Mouse (Mus musculus) embryonic facial prominence, embryonic 14.5 days (tissue): ENCODE results near the gene Pop5. TPM values are rescaled to one million over a fixed set of nuclear protein-coding genes. Genes with fewer than 3 reads are reported as not detected.

ENCODE experiments used
- ATAC-seq: fragments of 200-750 bp; cut with Nextera tagmentation; 2 replicates; pipeline ENCODE4 v1.8.0; 2017; ENCODE audit warnings: low read depth, moderate number of reproducible peaks, moderate TSS enrichment
- DNase-seq: peaks from one replicate; pipeline ENCODE4 v3.0.0-alpha.2; 2015; ENCODE audit warnings: low spot score
- H3K27ac ChIP-seq: fragments of 300-500 bp; sonication (generic); replicated peaks from 2 replicates; pipeline ENCODE4 v1.5.1; 2014; ENCODE audit warnings: low read depth, mild to moderate bottlenecking, low read length, moderate library complexity
- H3K27me3 ChIP-seq: fragments of 300-500 bp; sonication (generic); replicated peaks from 2 replicates; pipeline ENCODE4 v1.6.1; 2014; ENCODE audit warnings: low read length; ENCODE audit not compliant: control insufficient read depth, insufficient read depth
- H3K36me3 ChIP-seq: fragments of 300-500 bp; sonication (generic); 2 replicates; pipeline ENCODE4 v1.6.1; 2014; ENCODE audit warnings: low read length, mixed read lengths; ENCODE audit not compliant: control insufficient read depth, insufficient read depth
- H3K4me1 ChIP-seq: fragments of 300-500 bp; sonication (generic); 2 replicates; pipeline ENCODE4 v1.6.1; 2014; ENCODE audit warnings: antibody characterized with exemption, low read length; ENCODE audit not compliant: control insufficient read depth, insufficient read depth
- H3K4me2 ChIP-seq: fragments of 300-500 bp; sonication (generic); 2 replicates; pipeline ENCODE4 v1.6.1; 2014; ENCODE audit warnings: low read depth, mild to moderate bottlenecking, low read length, moderate library complexity, mixed read lengths
- H3K4me3 ChIP-seq: fragments of 300-500 bp; sonication (generic); 2 replicates; pipeline ENCODE4 v1.5.1; 2014; ENCODE audit warnings: low read depth, mild to moderate bottlenecking, low read length
- H3K9ac ChIP-seq: fragments of 300-500 bp; sonication (generic); 2 replicates; pipeline ENCODE4 v1.6.1; 2014; ENCODE audit warnings: low read depth, mild to moderate bottlenecking, low read length, moderate library complexity, mixed read lengths
- H3K9me3 ChIP-seq: fragments of 300-500 bp; sonication (generic); 2 replicates; pipeline ENCODE4 v1.6.1; 2016; ENCODE audit warnings: low read length; ENCODE audit not compliant: control insufficient read depth
- WGBS: fragments of 180-500 bp; shearing (Covaris S2); extraction: QIAGEN DNeasy Blood & Tissue Kit; methylation state at CpG from one replicate; pipeline ENCODE4 v1.1.7; 2014; 5-methylcytosine and 5-hydroxymethylcytosine counted together
- polyA plus RNA-seq: library from polyadenylated mRNA; unstranded; fragments of >200 nt; fragmentation: Nextera tagmentation; extraction: Ambion mirVana; gene quantifications from 2 replicates; pipeline ENCODE4 v1.2.1, GENCODE M21; 2014

The Pop5 gene
- polyA plus RNA-seq, 1 experiment from 2014 or later: 95.5 TPM

DNA sequence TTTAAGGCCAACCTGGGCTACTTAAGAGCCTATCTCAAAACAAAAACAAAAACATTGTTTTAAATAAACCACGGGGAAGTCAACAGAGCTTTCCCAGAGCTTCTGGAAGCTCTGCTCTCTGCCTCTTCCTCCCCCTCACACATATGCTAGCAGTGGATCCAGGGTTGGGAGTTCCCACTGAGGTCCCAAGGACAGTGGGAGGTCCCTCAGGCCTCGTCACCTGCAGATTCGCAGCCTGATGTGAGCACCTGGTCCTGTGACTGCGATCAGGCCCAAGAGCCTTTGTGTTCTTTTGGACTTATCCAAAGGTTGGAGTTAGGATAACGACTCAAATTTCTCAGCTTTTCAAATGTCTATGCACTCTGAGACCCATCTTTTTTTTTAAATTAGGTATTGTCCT, 27.0 kb upstream of the Pop5 start:
- Histone ChIP-seq H3K27me3 (no peaks in the 10 kb centered on the region), H3K9ac (no peak overlapping the region), H3K36me3 (no peaks in the 10 kb centered on the region), H3K9me3 (no peaks in the 10 kb centered on the region), H3K4me3 (no peak overlapping the region), H3K4me1 (peaks cover 5% of the 10 kb centered on the region), H3K4me2 (no peak overlapping the region), H3K27ac (no peak overlapping the region)
- ATAC-seq (no peak), DNase-seq (no peak)
- 54% methylated on average over 5 of the region's 5 CpGs for WGBS

DNA sequence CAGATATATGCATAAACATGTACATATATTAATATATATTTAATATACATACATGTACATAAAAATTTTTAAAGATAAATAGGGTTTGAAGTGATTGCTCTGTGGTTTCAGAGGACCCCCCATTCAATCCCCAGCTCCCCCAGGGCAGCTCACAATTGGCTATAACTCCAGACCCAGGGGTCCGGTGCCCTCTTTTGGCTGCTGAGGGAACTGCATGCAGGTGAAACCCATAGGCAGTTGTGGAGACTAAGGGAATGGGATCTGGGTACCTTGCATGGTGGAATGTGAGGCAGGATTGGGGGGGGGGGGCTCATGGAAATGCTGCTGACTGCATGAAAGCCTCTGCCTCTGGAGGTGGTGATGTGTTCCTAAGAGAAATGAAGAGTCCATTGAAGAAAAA, 25.3 kb upstream of the Pop5 start:
- Histone ChIP-seq H3K36me3 (no peaks in the 10 kb centered on the region), H3K4me1 (peaks cover 2% of the 10 kb centered on the region; the same call in 1 of the 2 replicates), H3K9ac (no peak overlapping the region), H3K4me2 (no peak overlapping the region), H3K9me3 (no peaks in the 10 kb centered on the region), H3K4me3 (no peak overlapping the region), H3K27me3 (0 out of 2 replicates have a peak, but pooled peaks cover 2% of the 10 kb centered on the region), H3K27ac (no peak overlapping the region)
- ATAC-seq: no peak
- 0% methylated on average over 1 of the region's 1 CpGs for WGBS
- DNase-seq: no peak

DNA sequence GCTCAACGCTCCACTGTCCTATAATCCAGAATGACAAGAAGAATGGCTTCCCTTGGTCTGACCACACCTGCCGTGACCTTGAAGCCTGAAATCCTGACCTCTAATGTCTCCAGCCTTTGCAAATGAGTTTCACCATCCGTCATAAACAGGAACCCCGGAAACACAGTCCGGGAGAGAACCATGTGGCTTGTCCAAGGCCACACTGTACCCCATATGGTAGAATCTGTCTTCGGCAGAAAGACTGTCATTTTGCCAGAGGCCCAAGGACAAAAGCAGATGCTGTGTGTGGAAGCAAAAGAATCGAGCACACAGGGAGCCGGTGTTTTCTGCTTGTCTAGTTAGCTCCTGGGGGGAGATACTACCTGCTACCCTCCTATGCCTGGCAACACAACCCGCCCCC, 23.2 kb upstream of the Pop5 start:
- DNase-seq (no peak), ATAC-seq (no peak)
- no peaks in the 10 kb centered on the region for H3K36me3 ChIP-seq
- 73% methylated on average over 9 of the region's 9 CpGs for WGBS
- H3K4me2 ChIP-seq: no peak overlapping the region
- no peak overlapping the region for H3K27ac ChIP-seq
- H3K4me1 ChIP-seq: peaks cover 6% of the 10 kb centered on the region; the same call in 1 of the 2 replicates
- no peak overlapping the region for H3K9ac ChIP-seq
- H3K27me3 ChIP-seq: peaks cover 7% of the 10 kb centered on the region; the same call in 1 of the 2 replicates
- H3K4me3 ChIP-seq: no peak overlapping the region
- no peaks in the 10 kb centered on the region for H3K9me3 ChIP-seq

DNA sequence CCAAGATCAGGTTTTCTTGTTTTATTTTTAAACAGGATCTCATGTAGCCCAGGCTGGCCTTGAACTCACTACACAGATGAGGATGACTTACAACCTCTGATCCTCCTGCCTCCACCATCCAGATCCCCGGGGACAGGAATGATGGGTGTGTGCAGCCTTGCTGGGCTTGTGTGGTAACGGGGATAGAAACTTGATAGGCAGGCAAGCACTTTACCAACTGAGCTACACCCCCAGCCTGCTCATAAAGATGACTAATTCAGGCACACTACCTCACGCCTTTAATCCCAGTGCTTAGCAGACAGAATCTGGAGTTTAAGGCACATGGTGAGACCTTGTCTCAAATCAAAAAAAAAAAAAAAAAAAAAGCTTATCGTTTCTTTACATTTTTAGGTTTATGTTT, 22.8 kb upstream of the Pop5 start:
- H3K9ac ChIP-seq: no peak overlapping the region
- 69% methylated on average over 4 of the region's 4 CpGs for WGBS

DNA sequence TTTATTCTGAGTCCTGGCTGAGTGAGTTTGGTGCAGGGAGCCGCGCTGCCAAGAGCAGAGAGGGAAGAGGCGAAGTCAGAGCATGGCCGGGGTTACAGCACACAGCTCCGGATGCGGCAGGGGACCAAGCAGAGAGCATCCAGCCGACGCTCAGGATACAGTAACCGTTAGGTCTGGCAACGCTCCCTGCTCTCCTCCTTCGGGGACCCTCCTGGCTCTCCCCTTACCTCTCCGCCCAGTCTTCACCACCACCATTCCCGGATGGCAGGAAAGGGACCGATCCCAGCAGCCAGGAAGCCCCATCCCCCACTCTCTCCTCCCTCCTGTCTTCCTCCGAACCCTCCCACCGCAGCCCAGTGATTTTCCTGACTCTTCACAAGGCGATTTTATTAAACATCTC, 20.8 kb upstream of the Pop5 start:
- peak overlapping the region; percentile 60 for H3K9ac ChIP-seq
- no peak overlapping the region for H3K27ac ChIP-seq
- no peaks in the 10 kb centered on the region for H3K36me3 ChIP-seq
- H3K4me1 ChIP-seq: peaks cover 6% of the 10 kb centered on the region; the same call in 1 of the 2 replicates
- ATAC-seq: peak; percentile 80
- DNase-seq: peak; percentile 56
- H3K4me3 ChIP-seq: peak overlapping the region; percentile 40
- H3K27me3 ChIP-seq: peaks cover 7% of the 10 kb centered on the region; the same call in 1 of the 2 replicates
- 3% methylated on average over 11 of the region's 17 CpGs for WGBS
- peak overlapping the region; percentile 76 for H3K4me2 ChIP-seq
- H3K9me3 ChIP-seq: no peaks in the 10 kb centered on the region

More for the DNA sequence above, 22.8 kb upstream of the Pop5 start:
- no peaks in the 10 kb centered on the region for H3K36me3 ChIP-seq
- no peak overlapping the region for H3K4me3 ChIP-seq
- DNase-seq (no peak), ATAC-seq (no peak)
- peaks cover 7% of the 10 kb centered on the region; the same call in 1 of the 2 replicates for H3K27me3 ChIP-seq
- H3K27ac ChIP-seq: no peak overlapping the region
- no peak overlapping the region for H3K4me2 ChIP-seq
- peaks cover 6% of the 10 kb centered on the region; the same call in 1 of the 2 replicates for H3K4me1 ChIP-seq
- no peaks in the 10 kb centered on the region for H3K9me3 ChIP-seq

DNA sequence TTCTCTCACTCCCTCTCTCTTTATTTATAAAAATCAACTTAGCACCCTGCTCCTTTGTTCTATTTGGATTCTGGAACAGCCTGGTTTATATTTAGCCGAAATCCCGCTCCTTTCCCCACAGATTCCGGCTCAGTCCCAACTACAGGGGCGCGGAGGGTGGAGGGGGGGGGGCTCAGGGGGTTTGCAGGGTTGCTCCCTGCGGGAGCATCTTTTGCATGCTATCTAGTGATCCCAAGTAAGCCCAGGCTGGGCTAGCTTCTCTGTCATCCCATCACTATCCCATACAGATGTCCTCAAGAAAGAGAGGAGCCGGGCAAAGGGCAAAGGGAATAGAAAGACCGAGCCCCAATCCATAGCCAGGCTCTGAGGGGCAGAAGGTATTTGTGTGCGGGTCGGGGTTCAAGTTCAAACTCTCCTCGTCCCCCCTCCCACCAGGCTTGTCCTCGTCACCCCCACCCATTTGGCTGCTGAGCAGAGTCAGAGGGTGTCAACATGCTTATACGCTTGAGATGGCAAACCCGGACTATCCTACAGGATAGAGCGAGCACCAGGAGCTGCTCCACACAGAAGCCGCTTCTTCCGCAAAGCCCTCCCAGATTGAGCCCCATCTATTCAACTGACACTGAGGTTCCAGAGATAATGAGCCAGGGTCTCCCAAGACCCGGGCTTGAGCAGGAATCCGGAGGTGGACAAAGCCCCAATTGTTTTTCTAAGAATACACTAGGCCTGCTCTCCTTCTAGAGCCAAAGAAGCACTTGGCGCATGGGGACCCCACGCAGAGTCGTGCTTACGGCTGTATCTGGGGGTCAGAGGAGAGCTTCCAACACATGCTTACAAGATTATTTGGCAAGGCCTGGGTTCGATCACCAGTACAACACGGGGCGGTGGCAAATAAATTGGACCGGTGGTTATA, 20.1 kb upstream of the Pop5 start:
- 21% methylated on average over 27 of the region's 27 CpGs for WGBS
- ATAC-seq: peak; percentile 32; the same call in 1 of the 2 replicates
- DNase-seq: no peak

DNA sequence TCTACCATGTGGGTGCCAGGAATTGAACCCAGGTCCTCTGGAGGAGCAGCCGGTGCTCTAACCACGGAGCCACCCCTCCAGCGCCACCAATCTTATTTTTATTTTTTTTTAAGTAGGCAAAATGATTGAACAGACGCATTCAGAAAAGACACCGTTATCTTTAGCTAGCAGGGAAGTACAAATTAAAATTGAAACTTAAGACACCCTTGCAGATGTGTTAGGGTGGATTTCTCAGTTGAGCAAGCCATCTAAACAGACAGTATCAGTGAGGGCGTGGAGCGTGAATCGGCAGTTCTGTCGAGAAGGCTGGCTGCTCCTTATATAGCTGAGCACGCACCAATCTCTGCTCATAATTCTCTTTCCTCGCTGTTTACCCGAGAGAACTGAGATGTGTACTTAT, 17.6 kb upstream of the Pop5 start:
- no peaks in the 10 kb centered on the region for H3K9me3 ChIP-seq
- no peak overlapping the region for H3K9ac ChIP-seq
- H3K4me3 ChIP-seq: no peak overlapping the region
- ATAC-seq (no peak), DNase-seq (no peak)
- H3K4me1 ChIP-seq: peaks cover 12% of the 10 kb centered on the region; the same call in 1 of the 2 replicates
- H3K27me3 ChIP-seq: peaks cover 7% of the 10 kb centered on the region; the same call in 1 of the 2 replicates
- no peaks in the 10 kb centered on the region for H3K36me3 ChIP-seq
- H3K27ac ChIP-seq: no peak overlapping the region
- H3K4me2 ChIP-seq: no peak overlapping the region
- WGBS: 87% methylated on average over 12 of the region's 12 CpGs

More for the DNA sequence above, 20.1 kb upstream of the Pop5 start:
- Histone ChIP-seq H3K4me1 (peaks cover 6% of the 10 kb centered on the region; the same call in 1 of the 2 replicates), H3K4me2 (peak overlapping the region; percentile 76), H3K36me3 (no peaks in the 10 kb centered on the region), H3K9ac (peak overlapping the region; percentile 60), H3K27ac (no peak overlapping the region), H3K4me3 (peak overlapping the region; percentile 40), H3K9me3 (no peaks in the 10 kb centered on the region), H3K27me3 (peaks cover 7% of the 10 kb centered on the region; the same call in 1 of the 2 replicates)

DNA sequence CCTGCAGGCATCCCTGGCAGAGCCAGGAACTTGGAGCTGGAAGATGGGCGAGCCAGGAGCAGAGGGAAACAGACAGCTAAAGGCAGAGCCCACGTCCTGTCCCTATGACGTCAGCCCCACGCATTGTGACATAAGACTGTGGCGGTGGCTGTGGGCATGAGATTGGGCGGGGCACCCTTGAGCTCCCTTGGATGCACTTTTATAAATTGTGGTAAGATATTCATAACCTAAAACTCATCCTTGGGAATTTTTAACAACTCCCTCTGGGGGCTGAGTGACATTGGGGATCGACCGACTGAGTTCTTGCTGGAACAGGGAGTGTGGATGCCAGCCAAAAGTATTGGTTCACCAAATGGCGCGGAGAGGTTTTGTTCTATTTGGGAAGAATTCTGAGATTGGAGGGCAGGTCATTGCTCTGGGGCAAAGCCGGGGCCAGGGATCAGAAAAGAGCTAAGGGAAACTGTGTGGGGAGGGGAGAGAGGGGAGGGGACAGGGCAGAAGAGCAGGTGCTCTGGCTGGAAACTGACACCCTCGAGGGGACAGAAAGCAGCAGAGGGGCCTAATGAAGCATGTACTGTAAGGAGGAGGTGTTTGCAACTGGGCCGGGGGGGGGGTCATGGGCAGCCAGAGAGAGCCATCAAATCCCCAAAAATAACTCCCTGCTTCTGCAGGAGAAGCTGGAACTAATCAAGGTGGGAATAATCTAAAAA, 14.6 kb upstream of the Pop5 start:
- no peak overlapping the region for H3K9ac ChIP-seq
- no peaks in the 10 kb centered on the region for H3K27me3 ChIP-seq
- ATAC-seq (peak; percentile 66), DNase-seq (peak; percentile 39)
- no peaks in the 10 kb centered on the region for H3K36me3 ChIP-seq
- H3K27ac ChIP-seq: no peak overlapping the region
- 23% methylated on average over 13 of the region's 13 CpGs for WGBS
- H3K4me2 ChIP-seq: no peak overlapping the region
- H3K4me1 ChIP-seq: peaks cover 6% of the 10 kb centered on the region; the same call in 1 of the 2 replicates
- H3K4me3 ChIP-seq: no peak overlapping the region
- no peaks in the 10 kb centered on the region for H3K9me3 ChIP-seq
